Mouse (Mus musculus) liver, embryonic 12.5 days (tissue): ENCODE measurements around the gene 2510009E07Rik. TPM values are rescaled to one million over a fixed set of nuclear protein-coding genes. Genes with fewer than 3 reads are reported as not detected.

Experiments used
- polyA plus RNA-seq: library from polyadenylated mRNA; unstranded; fragments of >200 nt; fragmentation: Nextera tagmentation; extraction: Ambion mirVana; gene quantifications from 2 replicates; pipeline ENCODE4 v1.2.1, GENCODE M21; 2016

Gene 2510009E07Rik
- polyA plus RNA-seq, 1 experiment from 2014 or later, result 4.2 TPM

Other genes with a start within 250 kb of the 2510009E07Rik start
- gene Ehhadh, start 93.1 kb upstream of the 2510009E07Rik start, polyA plus RNA-seq, result 5.0 TPM in 2 replicates
- gene Map3k13, start 99.7 kb upstream of the 2510009E07Rik start, polyA plus RNA-seq, result 0.35 and 0.41 TPM in 2 replicates